Mouse (Mus musculus) heart, embryonic 13.5 days (tissue): ENCODE data around the gene Lrrc19. TPM values are rescaled to one million over a fixed set of nuclear protein-coding genes. Genes with fewer than 3 reads are reported as not detected.

ENCODE experiments used
- microRNA counts: library from miRNA; unstranded; fragments of <30 nt; microRNA quantifications from one replicate; lab custom pipeline; 2016
- microRNA-seq: library from miRNA; unstranded; fragments of <30 nt; microRNA quantifications from one replicate; pipeline ENCODE4, GENCODE M21; 2016
- polyA plus RNA-seq: library from polyadenylated mRNA; unstranded; fragments of >200 nt; fragmentation: Nextera tagmentation; extraction: Ambion mirVana; gene quantifications from 2 replicates; pipeline ENCODE4 v1.2.1, GENCODE M21; 2015

The Lrrc19 gene
- polyA plus RNA-seq, 1 experiment from 2014 or later = 0.17 TPM

MicroRNA genes within 50 kb of the gene (microRNA counts, 519-probe panel; counts per million panel counts)
- 3,831 counts per million, percentile 73 among the panel's probes with 10 or more counts for microRNA mmu-miR-872 (lab: Ali Mortazavi, UCI)

Small RNAs within 50 kb of the gene (microRNA-seq; reads per million reads assigned to microRNA genes)
- 1,305 reads per million, percentile 82 among the genes with 10 or more reads in this experiment for gene Mir872

Other genes with a start within 250 kb of the Lrrc19 start
- not detected in 2 replicates for gene Gm10306, start 93.6 kb downstream of the Lrrc19 start, polyA plus RNA-seq
- gene Caap1, start 93.3 kb downstream of the Lrrc19 start, polyA plus RNA-seq = 10.1 and 11.1 TPM in 2 replicates
- gene Plaa, start 46.9 kb downstream of the Lrrc19 start, polyA plus RNA-seq = 47.4 and 52.6 TPM in 2 replicates
- gene Ift74, start 35.7 kb downstream of the Lrrc19 start, polyA plus RNA-seq = 12.7 and 14.7 TPM in 2 replicates
- gene Tek, start 89.1 kb upstream of the Lrrc19 start, polyA plus RNA-seq = 44.6 and 49.0 TPM in 2 replicates